Mouse (Mus musculus): ENCODE measurements around the gene Tgfb1. TPM values are rescaled to one million over a fixed set of nuclear protein-coding genes. Genes with fewer than 3 reads are reported as not detected.

Gene Tgfb1
- polyA plus RNA-seq, 1 experiment from 2014 or later = 0.88 TPM

DNA sequence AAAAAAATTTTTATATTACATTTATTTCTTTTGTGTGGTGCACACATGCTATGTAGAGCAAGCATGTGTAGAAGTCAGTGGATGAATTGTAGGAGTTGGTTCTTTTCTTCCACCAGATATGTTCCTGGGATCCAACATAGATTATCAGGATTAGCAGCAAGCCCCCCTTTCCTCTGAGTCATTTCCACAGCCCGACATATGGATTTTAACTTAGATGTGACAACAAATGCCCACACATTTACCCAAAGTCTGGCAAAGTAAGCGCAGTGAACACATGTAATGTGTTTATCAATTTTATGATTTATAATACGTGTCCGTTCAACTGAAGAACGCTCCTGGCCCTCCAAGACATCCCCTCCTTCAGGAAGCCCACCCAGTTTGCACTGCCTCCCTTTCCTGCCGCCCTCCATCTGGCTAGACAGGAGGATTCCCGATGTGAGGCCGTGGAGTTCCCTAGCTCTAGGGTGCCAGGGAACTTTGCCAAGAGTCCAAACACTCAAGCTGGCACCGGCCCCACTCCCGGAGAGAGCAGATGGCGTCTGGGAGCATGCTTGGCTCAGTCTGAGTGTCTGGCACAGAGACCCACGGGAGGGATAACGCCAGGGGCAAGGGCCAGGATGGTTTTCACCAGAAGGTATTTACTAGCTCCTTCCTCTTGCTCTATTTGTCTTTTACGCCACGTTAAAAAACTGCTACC lies 10.6 kb upstream of the Tgfb1 start:
- Histone ChIP-seq H3K9ac (replicated peaks) (no peak overlapping the region), H3K9me3 (replicated peaks) (no peaks in the 10 kb centered on the region), H3K27me3 (replicated peaks) (peaks cover 27% of the 10 kb centered on the region; the same call in 1 of the 2 replicates), H3K4me1 (peaks cover 38% of the 10 kb centered on the region), H3K36me3 (no peaks in the 10 kb centered on the region), H3K4me2 (peak overlapping the region; percentile 15; the same call in 1 of the 2 replicates), H3K27ac (replicated peaks) (peak overlapping the region; percentile 37; the same call in 1 of the 2 replicates), H3K4me3 (replicated peaks) (no peak overlapping the region)
- no peak for ATAC-seq (ENCODE audit: low FRiP score)
- WGBS = 39% methylated on average over 15 of the region's 15 CpGs

DNA sequence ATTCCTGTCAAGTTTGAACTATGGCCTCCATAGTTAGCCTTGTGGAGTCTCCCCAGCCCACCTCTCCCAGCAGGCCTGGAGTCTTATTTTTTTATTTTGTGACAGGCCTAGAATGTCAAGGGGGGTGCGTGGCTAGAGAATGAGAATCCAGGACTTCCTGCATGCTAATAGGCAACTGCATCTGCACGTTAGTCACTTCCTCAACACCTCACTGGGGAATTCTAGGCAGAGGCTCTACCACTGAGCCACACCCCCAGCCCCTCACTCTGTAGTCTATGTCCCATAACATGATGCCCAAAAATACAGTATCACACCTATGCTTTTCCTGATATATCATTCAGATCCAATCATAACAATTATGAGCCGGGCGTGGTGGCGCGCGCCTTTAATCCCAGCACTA lies 9.8 kb upstream of the Tgfb1 start:
- Histone ChIP-seq H3K27me3 (replicated peaks) (peaks cover 27% of the 10 kb centered on the region; the same call in 1 of the 2 replicates), H3K4me3 (replicated peaks) (no peak overlapping the region), H3K27ac (replicated peaks) (peak overlapping the region; percentile 37; the same call in 1 of the 2 replicates), H3K36me3 (no peaks in the 10 kb centered on the region), H3K9me3 (replicated peaks) (no peaks in the 10 kb centered on the region), H3K4me2 (no peak overlapping the region), H3K4me1 (peaks cover 45% of the 10 kb centered on the region), H3K9ac (replicated peaks) (no peak overlapping the region)
- no peak for ATAC-seq (ENCODE audit: low FRiP score)
- 84% methylated on average over 7 of the region's 7 CpGs for WGBS

DNA sequence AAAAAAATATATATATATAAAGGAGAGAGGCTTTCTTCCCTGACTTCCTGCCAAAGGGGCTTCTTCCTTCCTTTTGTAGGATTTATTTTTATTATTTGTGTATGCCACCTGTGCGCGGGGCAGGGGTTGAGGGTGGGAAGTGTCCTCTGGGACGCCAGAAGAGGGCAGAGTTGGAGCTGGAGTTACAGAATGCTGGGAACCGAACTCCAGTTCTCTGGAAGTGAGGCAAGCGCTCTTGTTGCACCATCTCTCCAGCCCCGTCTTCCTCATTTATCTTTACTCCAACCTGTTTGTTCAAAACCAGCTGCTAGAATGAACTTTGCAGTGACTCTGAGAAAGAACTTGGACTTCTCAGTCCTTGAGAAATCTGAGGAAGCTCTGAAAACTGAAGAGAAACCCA lies 6.8 kb upstream of the Tgfb1 start:
- Histone ChIP-seq H3K4me2 (peak overlapping the region; percentile 64), H3K27me3 (replicated peaks) (peaks cover 12% of the 10 kb centered on the region), H3K27ac (replicated peaks) (peak overlapping the region; percentile 95), H3K4me1 (peaks cover 34% of the 10 kb centered on the region), H3K4me3 (replicated peaks) (peak overlapping the region; percentile 56), H3K9ac (replicated peaks) (peak overlapping the region; percentile 60), H3K9me3 (replicated peaks) (no peaks in the 10 kb centered on the region), H3K36me3 (no peaks in the 10 kb centered on the region)
- no peak for ATAC-seq (ENCODE audit: low FRiP score)
- WGBS = 9% methylated on average over 6 of the region's 6 CpGs

DNA sequence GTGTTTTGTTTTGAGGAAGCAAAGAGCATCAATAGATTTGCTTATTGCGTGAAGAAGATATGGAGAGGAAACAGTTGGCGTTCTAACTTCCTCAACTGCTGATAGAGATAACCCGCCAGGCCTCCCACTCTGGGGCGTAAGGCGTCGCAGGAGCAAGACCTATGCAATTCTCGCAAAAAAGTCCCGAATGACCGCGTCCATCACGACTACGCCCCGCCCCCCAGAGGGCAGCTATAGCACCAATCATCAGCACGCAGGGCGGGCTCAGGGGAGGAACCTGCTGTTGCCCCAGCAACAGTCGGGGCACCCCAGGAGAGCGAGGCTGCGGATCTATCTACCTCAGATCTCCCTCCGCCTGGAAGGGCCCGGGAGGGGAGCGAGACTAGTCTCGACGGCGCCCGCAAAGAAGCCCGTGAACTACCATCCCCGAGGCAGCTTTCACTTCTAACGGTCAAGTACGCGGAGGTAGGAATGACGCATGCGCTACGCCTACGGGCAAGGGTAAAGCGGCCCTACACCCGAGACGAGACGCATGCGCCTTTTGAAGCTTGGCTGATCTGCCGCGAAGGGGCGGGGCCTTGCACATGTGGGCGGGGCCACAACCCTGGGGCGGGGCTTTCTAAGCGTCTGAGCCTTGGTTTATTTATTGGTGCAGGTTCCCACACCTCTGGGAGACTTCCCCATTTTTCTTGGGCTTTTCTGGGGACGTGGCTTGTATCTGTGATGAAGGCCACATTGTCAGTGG lies 6.1 kb upstream of the Tgfb1 start, which contains the start of gene B9d2:
B9d2 (plus strand) TSS at position 267 of the 745 bp plus-strand sequence.
- Histone ChIP-seq H3K9me3 (replicated peaks) (no peaks in the 10 kb centered on the region), H3K36me3 (no peaks in the 10 kb centered on the region), H3K27ac (replicated peaks) (peak within 1 kb of the TSS; percentile 95), H3K9ac (replicated peaks) (peak within 1 kb of the TSS; percentile 60), H3K4me1 (peaks cover 28% of the 10 kb centered on the region), H3K27me3 (replicated peaks) (peaks cover 12% of the 10 kb centered on the region), H3K4me3 (replicated peaks) (peak within 1 kb of the TSS; percentile 56), H3K4me2 (peak within 1 kb of the TSS; percentile 64)
- peak; percentile 93 for ATAC-seq (ENCODE audit: low FRiP score)
- under 1% methylated on average over 46 of the region's 46 CpGs for WGBS

DNA sequence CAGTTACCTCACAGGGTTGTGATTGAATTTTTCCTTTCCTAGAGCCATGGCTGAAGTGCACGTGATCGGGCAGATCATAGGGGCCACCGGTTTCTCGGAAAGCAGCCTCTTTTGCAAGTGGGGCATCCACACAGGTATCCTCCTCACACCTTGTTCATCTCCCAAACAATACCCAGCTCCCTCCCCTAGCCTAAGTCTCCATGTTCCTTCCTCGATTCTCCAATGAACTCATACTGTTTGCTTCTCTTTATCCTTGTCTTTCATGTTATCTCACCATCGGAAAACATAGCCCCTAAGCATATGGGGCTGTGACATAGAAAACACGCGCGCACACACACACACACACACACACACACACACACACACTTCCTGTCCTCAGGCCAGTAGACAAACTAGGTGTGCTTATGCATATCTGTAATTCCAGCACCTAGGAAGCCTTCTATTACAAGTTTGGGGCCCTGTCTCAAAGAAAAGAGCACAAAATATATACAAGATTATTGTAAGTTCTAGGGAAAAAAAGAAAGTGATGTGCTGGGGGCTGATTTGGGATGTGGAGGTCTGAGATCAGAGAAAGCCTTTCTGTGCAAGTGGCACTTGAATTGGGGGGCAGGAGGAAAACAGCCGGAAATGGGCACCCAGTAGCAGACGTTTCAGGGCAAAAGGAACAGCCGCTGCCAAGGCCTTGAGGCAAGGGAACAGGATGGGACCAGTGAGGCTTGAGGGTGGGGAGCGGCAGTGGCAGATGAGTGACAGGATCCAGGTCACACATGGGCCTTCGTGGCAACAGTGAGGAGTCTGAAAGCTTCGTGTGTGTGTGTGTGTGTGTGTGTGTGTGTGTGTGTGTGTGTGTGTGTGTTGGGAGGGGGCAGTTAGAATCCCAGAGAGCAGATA lies 5.2 kb upstream of the Tgfb1 start:
- Histone ChIP-seq H3K9ac (replicated peaks) (peak overlapping the region; percentile 60), H3K9me3 (replicated peaks) (no peaks in the 10 kb centered on the region), H3K27ac (replicated peaks) (peak overlapping the region; percentile 95), H3K36me3 (no peaks in the 10 kb centered on the region), H3K27me3 (replicated peaks) (peaks cover 21% of the 10 kb centered on the region), H3K4me2 (peak overlapping the region; percentile 64), H3K4me1 (peaks cover 28% of the 10 kb centered on the region), H3K4me3 (replicated peaks) (peak overlapping the region; percentile 56)
- WGBS = 61% methylated on average over 15 of the region's 15 CpGs
- peak; percentile 32 for ATAC-seq (ENCODE audit: low FRiP score)

DNA sequence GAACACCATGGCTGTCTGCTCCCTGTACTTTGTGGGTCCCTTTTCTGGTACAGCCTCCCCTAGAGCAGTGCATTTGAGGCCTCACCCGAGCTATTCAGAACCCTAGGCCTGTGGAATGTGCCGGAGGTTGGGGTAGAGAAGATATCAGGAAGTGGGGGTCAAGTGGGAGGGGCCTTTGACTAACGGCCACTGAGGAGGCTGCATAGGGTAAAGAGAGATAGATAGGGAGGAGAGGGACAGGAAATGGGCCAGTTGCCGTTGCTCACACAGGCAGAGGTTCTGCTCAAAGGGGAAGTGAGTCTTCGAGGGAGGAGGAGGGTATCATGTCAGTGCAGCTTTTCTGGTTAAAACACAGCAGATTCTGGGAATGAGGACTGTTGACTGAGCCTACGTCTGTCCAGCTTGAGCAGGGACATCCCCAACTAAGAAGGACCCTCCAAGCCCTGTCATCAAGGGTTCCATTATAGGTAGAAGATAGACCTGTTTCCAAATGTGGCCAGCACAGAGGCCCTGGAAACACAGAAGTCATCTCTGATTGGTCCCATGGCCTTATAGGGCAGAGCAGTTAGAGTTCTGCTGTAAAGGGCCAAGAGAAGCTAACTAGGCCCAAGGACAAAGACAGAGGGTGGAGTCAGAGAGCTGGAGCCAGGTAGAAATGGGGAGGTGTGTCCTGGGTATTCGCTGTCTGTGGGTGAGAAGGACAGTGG lies 3.2 kb upstream of the Tgfb1 start:
- Histone ChIP-seq H3K36me3 (no peaks in the 10 kb centered on the region), H3K4me1 (peaks cover 43% of the 10 kb centered on the region), H3K9me3 (replicated peaks) (no peaks in the 10 kb centered on the region), H3K4me3 (replicated peaks) (no peak overlapping the region), H3K27ac (replicated peaks) (no peak overlapping the region), H3K4me2 (no peak overlapping the region), H3K27me3 (replicated peaks) (peaks cover 38% of the 10 kb centered on the region), H3K9ac (replicated peaks) (no peak overlapping the region)
- no peak for ATAC-seq (ENCODE audit: low FRiP score)
- WGBS = 80% methylated on average over 7 of the region's 7 CpGs

DNA sequence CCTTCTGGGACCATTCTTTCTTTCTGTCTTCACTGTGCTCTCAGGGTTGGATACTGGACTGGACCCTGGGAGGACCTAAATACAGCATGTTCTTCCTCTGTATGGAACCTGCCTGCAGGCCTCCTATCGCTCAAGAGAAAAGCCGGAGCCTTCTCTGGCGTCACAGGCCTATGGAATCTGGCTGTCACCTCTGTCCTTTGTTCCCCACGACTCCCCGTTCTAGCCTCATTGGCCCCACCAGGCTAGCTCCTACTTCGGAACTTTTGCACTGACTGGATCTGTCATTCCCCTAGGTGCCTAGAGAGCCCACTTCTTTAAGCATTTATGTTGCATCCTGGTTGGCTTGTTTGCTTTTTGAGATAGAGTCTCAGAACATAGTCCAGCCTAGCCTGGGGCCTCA lies 2.1 kb upstream of the Tgfb1 start:
- Histone ChIP-seq H3K4me2 (no peak overlapping the region), H3K27me3 (replicated peaks) (peaks cover 49% of the 10 kb centered on the region), H3K4me3 (replicated peaks) (no peak overlapping the region), H3K9ac (replicated peaks) (no peak overlapping the region), H3K9me3 (replicated peaks) (no peaks in the 10 kb centered on the region), H3K27ac (replicated peaks) (no peak overlapping the region), H3K4me1 (peaks cover 53% of the 10 kb centered on the region), H3K36me3 (no peaks in the 10 kb centered on the region)
- 92% methylated on average over 6 of the region's 6 CpGs for WGBS
- no peak for ATAC-seq (ENCODE audit: low FRiP score)

DNA sequence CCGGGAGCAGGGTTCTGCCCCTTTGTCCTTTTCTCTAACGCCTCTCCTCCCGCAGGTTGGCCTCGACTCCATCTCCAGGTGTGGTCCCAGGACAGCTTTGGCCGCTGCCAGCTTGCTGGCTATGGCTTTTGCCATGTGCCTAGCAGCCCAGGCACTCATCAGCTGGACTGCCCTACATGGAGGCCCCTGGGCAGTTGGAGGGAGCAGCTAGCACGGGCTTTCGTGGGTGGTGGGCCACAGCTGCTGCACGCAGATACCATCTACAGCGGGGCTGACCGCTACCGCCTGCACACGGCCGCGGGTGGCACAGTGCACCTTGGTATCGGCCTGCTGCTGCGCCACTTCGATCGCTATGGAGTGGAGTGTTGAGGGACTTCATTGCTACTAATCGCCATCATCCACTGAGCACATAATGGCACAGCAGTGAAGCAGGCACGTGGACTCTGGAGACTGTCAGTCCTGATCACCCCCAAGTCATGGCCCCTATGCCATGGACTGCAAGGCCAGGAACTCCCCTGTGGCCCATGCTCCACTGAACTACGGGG lies 804 bp upstream of the Tgfb1 start:
- peak overlapping the region; percentile 84 for H3K4me2 ChIP-seq
- H3K9me3 ChIP-seq (replicated peaks) = no peaks in the 10 kb centered on the region
- no peak overlapping the region for H3K27ac ChIP-seq (replicated peaks)
- H3K4me3 ChIP-seq (replicated peaks) = no peak overlapping the region
- 72% methylated on average over 21 of the region's 21 CpGs for WGBS
- H3K36me3 ChIP-seq = no peaks in the 10 kb centered on the region
- H3K4me1 ChIP-seq = peaks cover 47% of the 10 kb centered on the region
- H3K27me3 ChIP-seq (replicated peaks) = peaks cover 61% of the 10 kb centered on the region
- H3K9ac ChIP-seq (replicated peaks) = no peak overlapping the region
- no peak for ATAC-seq (ENCODE audit: low FRiP score)

DNA sequence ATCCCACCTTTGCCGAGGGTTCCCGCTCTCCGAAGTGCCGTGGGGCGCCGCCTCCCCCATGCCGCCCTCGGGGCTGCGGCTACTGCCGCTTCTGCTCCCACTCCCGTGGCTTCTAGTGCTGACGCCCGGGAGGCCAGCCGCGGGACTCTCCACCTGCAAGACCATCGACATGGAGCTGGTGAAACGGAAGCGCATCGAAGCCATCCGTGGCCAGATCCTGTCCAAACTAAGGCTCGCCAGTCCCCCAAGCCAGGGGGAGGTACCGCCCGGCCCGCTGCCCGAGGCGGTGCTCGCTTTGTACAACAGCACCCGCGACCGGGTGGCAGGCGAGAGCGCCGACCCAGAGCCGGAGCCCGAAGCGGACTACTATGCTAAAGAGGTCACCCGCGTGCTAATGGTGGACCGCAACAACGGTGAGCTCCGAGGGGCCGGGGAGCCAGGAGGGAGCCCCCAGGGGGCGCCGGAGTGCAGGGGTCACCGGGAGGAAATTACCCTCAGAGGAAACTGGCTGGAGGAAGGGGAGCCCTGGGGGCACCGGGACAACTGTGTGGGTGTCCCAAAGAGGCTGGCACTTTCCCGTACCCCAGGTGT lies 1.1 kb downstream of the Tgfb1 start:
- ATAC-seq (ENCODE audit: low FRiP score) = no peak
- 0 out of 2 replicates have a peak overlapping the region, but pooled peaks have one; percentile 18 for H3K27ac ChIP-seq (replicated peaks)

DNA sequence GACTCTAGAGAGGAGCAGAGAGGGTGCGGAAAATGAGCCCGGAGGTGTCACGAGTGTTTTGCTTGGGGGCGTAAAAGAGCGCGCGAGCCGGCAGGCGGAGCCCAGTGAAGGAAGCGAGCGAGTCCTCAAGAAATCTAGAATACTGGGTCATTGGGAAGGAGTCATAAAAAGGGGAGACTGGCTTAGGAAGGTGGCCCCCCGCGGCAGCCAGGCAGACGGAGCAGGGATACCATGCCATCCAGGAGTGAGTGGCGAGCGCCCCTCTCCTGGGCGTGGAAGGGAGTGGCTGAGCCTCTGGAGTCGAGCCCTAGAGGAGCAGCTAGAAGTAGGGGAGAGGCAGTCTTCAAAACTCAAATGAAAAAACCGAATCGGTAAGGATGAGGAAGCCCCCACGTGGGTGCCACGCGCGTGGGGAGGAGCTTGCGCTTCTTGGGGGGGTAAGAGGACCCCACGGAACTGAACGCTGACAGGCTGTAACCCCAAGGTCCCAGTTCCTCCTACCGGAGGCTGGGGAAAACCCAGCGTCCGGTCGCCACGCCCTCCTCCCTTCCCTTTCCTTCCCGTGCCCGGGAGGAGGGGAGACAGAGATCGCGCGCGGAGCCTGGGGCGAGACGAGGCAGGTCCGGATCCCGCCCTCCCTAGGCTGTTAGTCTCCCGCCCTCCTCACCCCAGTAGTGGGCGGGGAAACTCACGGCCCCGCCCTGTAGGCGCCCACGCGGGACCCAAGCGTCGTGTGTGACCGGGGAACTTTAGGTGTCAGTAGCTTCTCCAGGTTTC lies 2.2 kb downstream of the Tgfb1 start:
- H3K36me3 ChIP-seq = no peaks in the 10 kb centered on the region
- peak overlapping the region; percentile 31 for H3K9ac ChIP-seq (replicated peaks)
- no peaks in the 10 kb centered on the region for H3K9me3 ChIP-seq (replicated peaks)
- H3K27ac ChIP-seq (replicated peaks) = 0 out of 2 replicates have a peak overlapping the region, but pooled peaks have one; percentile 23
- 1% methylated on average over 52 of the region's 52 CpGs for WGBS
- H3K4me1 ChIP-seq = peaks cover 37% of the 10 kb centered on the region
- peak overlapping the region; percentile 45 for H3K4me3 ChIP-seq (replicated peaks)
- H3K27me3 ChIP-seq (replicated peaks) = peaks cover 63% of the 10 kb centered on the region
- peak; percentile 35; the same call in 1 of the 2 replicates for ATAC-seq (ENCODE audit: low FRiP score)
- peak overlapping the region; percentile 84 for H3K4me2 ChIP-seq

More for the DNA sequence above, 1.1 kb downstream of the Tgfb1 start:
- Histone ChIP-seq H3K9me3 (replicated peaks) (no peaks in the 10 kb centered on the region), H3K4me2 (peak overlapping the region; percentile 84), H3K4me3 (replicated peaks) (peak overlapping the region; percentile 45), H3K27me3 (replicated peaks) (peaks cover 63% of the 10 kb centered on the region), H3K4me1 (peaks cover 37% of the 10 kb centered on the region), H3K9ac (replicated peaks) (peak overlapping the region; percentile 44), H3K36me3 (no peaks in the 10 kb centered on the region)
- under 1% methylated on average over 47 of the region's 47 CpGs for WGBS
